Mouse (Mus musculus) spleen, postnatal 36 days (tissue): ENCODE results near the gene F13a1.

Source experiments
- DNase-seq, 2 experiments: peaks; one replicate each; pipeline ENCODE4 v3.0.0; 2022; ENCODE audit warnings: low spot score in 2 of 2, mixed read lengths in 1 of 2

The F13a1 gene

GRCm38 (mm10) chr13:36953676-36954075 is 96.4 kb downstream of the F13a1 start:
- DNase-seq = no peak

GRCm38 (mm10) chr13:36941891-36942290 is 108.2 kb downstream of the F13a1 start:
- DNase-seq = no peak

GRCm38 (mm10) chr13:36932066-36932465 is 118.0 kb downstream of the F13a1 start:
- DNase-seq = no peak

GRCm38 (mm10) chr13:36919737-36920136 is 130.3 kb downstream of the F13a1 start:
- DNase-seq = no peak

- no peak for DNase-seq
These were observed 146.2 kb downstream of the F13a1 start for GRCm38 (mm10) chr13:36903885-36904284.

- DNase-seq = no peak
These were observed 146.6 kb downstream of the F13a1 start for GRCm38 (mm10) chr13:36903447-36903846.

- no peak for DNase-seq
These were observed 148.4 kb downstream of the F13a1 start for GRCm38 (mm10) chr13:36901603-36902002.

GRCm38 (mm10) chr13:36901016-36901415 is 149.0 kb downstream of the F13a1 start:
- no peak for DNase-seq

GRCm38 (mm10) chr13:36896061-36896460 is 154.0 kb downstream of the F13a1 start:
- no peak for DNase-seq

GRCm38 (mm10) chr13:36893762-36894161 is 156.3 kb downstream of the F13a1 start:
- no peak for DNase-seq

GRCm38 (mm10) chr13:36892216-36892615 is 157.8 kb downstream of the F13a1 start:
- DNase-seq = no peak

- DNase-seq = no peak
These were observed 164.1 kb downstream of the F13a1 start for GRCm38 (mm10) chr13:36885973-36886372.

GRCm38 (mm10) chr13:36839111-36839510 is 210.9 kb downstream of the F13a1 start:
- no peak for DNase-seq
